Mouse (Mus musculus): Measurements from ENCODE around the gene Pde1c.

GRCm38 (mm10) chr6:56389178-56389577 lies 179.7 kb downstream of the Pde1c start:
- TF ChIP-seq CTCF (IDR thresholded peaks at IDR 0.05; ENCODE audit: control insufficient read depth, insufficient read depth, low read length) (no peak), POLR2A (IDR thresholded peaks at IDR 0.05; ENCODE audit: borderline replicate concordance, control insufficient read depth, low read depth, low read length) (no peak)
